Mouse (Mus musculus) spleen, postnatal 36 days (tissue): ENCODE measurements around the gene Galnt18.

Experiments used
- DNase-seq, 2 experiments: peaks; one replicate each; pipeline ENCODE4 v3.0.0; 2022; ENCODE audit warnings: low spot score in 2 of 2, mixed read lengths in 1 of 2

Galnt18 gene

GRCm38 (mm10) chr7:111467715-111468114 is 312.1 kb downstream of the Galnt18 start:
- DNase-seq = no peak

DNA sequence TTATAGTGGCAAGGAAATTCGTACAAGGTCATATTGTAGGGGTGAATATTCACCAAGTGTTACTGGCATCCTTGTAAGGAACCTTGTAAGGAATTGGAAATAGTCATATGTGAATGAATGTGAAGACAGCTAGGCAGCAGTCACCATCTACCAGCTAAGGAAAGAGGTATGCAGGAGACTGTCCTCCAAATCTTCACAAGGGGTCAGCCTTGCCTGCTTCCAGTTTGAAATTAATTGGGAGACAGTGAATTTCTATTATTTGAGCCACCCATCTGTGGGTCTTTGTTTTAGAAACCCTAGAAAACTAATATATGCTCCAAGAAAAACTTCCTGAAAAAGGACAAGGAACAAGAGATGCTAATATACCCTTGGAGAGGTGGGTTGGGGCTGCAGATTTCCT is 313.1 kb downstream of the Galnt18 start:
- DNase-seq = no peak

GRCm38 (mm10) chr7:111466121-111466520 is 313.7 kb downstream of the Galnt18 start:
- no peak for DNase-seq

GRCm38 (mm10) chr7:111459716-111460115 is 320.1 kb downstream of the Galnt18 start:
- DNase-seq = no peak

DNA sequence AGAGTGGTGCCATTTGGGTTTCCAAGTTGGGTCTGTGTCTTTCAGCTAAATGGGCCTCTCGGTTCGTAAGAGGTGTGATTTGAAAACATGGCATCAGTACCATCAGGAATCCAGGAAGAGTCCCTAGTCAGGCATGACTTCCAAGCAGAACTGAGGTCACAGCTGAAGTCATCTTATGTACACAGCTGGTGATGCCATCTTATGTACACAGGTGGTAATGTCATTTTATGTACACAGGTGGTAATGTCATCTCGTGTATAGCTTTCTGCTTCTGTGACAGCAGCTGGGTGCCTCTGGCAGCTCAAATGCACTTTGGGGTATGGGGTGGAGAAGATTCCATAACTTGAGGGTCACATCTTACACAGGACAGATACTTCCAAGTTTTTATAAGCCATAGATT is 323.8 kb downstream of the Galnt18 start:
- no peak for DNase-seq

- no peak for DNase-seq
Measured at GRCm38 (mm10) chr7:111455541-111455940, 324.2 kb downstream of the Galnt18 start.

- DNase-seq = no peak
Measured at GRCm38 (mm10) chr7:111452000-111452399, 327.8 kb downstream of the Galnt18 start.

DNA sequence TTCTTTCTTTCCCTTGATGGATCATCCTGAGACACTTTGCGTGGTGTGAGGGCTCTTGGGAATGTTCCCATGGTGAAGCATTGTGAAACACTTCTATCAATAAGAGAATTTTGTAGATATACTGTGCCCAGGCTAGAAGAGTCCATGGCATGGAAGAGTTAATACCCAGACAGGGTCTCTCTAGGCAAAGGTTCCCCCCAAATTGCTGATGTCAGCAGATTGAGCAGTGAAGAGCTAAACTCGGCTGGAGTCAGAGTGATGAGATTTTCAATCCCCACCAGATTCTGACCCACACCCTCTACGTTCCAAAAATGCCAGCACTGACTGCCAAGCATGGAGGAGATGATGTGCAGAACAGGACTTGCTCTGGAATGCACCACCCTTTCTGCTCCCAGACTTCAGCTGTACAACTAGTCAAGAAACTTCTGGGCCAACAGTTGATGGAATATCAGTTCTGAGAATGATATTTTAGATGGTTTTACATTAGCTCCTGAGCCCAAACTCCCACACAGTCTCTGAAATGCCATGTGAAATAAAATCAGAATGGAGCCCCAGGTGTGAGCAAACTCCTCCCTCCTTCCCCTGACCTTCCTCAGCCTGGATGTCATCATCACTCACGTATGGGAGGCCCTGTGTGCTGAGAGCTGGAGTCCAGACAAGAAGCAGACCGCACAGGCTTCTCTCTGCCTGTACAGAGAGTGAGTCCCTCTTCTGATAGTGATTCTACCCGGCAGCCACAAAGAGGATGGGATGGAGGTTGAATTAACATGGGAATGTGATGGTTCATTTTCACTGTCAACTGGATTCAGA is 329.3 kb downstream of the Galnt18 start:
- DNase-seq = no peak

GRCm38 (mm10) chr7:111433173-111433572 is 346.6 kb downstream of the Galnt18 start:
- DNase-seq = no peak

GRCm38 (mm10) chr7:111427392-111427791 is 352.4 kb downstream of the Galnt18 start:
- no peak for DNase-seq
